Mouse (Mus musculus) fat pad, adult 2 months (tissue): ENCODE results near the gene E4f1.

Experiments used
- DNase-seq: peaks from one replicate; pipeline ENCODE4 v3.0.0-alpha.2; 2011; ENCODE audit warnings: low read depth, low spot score; ENCODE audit errors: extremely low read depth

Gene E4f1

DNA sequence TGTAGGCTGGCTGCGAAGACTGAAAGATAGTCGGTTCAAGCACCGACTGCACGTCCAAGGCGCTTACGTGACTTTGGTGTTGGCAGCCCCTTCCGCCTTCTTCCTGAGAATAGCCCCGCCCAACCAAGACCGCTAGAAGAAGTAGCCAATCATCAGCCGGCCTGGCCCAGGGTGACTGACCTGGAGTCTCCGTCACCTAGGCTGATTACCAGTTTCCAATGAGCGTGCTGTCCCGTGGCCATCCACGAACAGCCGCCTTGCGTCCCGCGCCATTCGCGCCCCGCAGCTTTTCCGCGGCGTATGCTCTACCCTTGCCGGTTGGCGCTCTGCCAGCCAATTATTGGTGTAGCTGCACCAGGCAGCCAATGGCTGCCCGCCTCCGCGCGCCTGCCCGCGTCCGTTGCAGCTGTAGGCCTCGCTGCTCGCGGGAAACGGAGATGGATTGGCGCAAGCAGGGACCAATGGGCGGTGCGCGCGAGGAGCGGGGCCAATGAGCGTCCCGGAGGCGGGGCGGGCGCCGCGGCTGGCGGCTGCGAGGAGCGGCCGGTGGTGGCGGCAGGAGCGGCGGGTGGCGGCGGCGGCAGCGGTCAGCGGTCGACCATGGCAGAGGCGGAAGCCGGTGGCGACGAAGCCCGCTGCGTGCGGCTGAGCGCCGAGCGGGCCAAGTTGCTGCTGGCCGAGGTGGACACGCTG lies at the start of gene E4f1, which contains the start of gene Pgp:
Gene E4f1, minus strand, starts transcription at position 404 of the 693 bp plus-strand sequence.
Gene Pgp, plus strand, starts transcription at position 483 of the 693 bp plus-strand sequence.
- DNase-seq: peak; percentile 72

DNA sequence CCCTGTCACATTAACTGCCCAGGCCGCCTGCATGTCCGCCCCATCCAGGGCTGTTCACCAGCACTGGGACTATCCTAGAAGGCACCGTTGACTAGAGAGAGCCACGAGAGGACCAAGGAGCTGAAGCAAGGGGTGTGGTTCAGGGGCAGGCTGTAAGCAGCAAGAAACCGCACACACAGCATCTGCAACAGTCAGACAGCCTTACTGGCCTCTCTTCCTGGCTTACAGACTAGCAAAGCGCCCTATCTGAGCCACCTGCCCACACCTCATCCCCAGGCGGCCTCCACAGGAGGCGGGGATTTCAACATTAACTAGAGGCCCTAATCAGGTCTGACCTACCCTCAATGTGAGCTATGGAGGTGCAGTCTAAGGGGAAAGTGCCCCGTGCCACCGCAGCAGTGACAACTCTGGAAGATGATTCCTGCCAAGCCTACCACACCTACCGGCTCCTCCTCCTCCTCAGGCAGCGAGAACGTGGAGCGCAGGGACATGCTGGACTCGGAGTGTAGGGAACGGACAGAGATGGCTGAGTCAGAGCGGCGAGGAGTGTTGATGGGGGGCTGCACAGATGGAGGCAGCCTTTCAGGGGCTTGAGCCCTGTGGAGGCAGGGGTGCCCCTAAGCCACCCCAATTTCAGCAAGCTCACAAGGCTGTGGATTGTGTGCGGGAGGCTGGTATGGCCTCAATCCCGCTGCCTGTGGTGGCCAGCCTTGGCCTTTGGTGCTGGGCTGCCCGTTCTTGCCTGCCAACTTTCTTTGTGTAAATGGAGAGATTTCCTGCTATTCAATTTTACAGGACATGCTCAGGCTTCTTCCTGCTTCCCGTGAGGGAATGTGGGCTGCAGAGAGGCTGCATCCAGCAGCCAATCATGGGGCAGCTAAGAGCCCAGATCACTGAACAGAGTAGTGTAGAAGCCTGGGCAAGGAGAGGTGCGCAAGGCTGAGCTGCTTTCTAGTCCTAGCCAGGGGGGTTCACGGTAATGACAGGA lies 44.5 kb upstream of the E4f1 start:
- no peak for DNase-seq

DNA sequence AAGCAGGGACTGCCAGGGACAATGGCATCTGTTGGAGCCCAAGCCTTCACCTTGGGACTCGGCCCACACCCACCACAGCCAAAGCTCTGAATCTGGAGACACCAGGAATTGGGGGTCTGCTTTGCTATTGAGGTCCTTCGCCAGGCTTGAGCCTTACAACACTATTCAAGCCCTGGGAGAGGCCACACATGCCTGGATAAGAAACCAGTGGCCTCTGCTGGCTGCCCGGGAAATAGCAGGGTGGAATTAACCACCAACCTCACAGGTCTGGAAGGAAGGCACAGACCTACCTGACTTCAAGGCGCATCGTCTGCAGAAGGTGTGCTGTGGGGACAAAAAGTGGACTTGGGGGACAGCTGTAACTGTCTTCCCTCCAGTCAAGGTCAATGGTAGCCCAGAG lies 43.5 kb upstream of the E4f1 start:
- no peak for DNase-seq

DNA sequence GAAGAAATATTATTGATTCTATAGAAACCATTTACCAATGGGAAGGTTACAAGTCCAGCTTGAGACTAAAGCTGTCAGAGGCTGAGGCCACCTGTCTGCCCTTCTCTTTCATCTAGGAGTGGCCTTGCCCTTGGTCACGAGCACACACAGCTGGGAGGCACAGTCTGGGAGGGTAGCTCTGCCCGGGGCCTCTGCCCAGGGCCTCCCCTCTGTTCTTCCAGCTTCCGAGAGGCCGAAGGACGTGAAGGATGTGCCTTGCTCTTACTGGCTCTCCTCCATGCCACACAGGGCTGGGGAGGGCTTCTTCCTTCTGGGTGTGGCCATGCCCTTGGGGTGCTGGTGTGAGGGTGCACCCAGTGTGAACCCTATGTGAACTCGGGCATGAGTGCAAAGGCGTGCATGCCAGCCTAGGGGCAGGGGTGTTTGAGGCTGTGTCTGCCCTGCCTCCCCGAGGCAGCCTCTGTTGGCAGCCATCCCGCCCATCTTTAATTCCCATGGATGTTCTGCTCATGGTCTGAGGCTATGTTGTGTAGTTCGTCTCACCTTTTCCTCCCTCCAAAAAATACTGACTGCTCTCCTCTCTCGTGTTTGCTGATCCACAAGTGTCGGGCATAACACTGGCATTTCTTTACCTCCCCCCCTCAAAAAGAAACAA lies 37.8 kb upstream of the E4f1 start:
- DNase-seq: no peak

DNA sequence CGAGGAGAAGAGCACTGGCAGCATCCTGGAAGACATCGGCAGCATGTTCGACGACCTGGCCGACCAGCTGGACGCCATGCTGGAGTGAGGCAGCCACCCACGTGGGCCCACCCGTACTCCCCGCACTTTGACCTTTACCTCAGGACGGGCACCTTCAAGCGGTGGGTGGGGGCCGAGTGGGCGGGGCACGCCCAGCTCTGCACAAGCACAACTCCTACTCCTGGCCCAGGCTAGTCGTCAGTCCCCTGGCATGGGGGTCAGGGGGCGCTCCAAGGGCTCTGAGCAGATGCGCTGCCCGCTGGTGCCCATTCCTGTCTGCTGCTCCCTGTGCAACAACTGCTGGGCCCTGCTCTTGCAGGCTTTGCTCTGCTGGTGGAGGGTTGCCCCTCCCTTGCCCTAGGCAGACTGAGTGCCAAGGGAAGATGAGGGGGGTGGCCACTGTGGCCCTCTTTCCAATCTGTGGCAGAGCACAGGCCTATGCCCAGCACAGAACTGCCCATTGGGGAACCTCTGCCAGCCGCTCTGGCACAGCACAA lies 37.1 kb upstream of the E4f1 start:
- no peak for DNase-seq

DNA sequence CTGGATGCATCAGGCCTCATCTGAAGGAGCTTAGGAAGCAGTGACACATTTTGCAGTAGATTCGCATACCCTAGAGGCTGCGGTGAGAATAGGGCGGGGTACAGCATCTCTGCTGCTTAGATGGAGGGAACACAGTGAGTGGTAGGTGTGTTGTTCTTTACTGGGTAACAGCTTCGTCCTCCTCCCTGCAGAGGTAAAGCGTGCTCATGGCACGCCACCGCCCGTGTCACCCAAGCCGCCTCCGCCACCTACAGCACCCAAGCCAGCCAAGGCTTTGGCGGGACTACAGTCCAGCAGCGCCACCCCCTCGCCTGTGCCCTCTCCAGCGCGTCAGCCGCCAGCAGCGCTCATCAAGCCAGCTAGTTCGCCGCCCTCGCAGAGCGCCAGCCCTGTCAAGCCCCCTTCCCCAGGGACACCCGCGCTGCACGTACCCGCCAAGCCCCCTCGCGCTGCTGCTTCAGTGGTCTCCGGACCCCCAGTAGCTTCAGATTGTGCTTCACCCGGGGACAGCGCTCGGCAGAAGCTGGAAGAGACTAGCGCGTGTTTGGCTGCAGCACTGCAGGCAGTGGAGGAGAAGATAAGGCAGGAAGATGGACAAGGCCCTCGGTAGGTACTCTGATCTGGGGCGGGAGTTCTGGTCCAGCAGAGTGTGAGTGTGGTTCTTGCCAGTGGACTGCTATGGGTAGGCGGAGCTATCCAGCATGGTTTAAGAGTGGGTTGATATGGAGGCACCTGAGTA lies 36.4 kb upstream of the E4f1 start:
- no peak for DNase-seq

DNA sequence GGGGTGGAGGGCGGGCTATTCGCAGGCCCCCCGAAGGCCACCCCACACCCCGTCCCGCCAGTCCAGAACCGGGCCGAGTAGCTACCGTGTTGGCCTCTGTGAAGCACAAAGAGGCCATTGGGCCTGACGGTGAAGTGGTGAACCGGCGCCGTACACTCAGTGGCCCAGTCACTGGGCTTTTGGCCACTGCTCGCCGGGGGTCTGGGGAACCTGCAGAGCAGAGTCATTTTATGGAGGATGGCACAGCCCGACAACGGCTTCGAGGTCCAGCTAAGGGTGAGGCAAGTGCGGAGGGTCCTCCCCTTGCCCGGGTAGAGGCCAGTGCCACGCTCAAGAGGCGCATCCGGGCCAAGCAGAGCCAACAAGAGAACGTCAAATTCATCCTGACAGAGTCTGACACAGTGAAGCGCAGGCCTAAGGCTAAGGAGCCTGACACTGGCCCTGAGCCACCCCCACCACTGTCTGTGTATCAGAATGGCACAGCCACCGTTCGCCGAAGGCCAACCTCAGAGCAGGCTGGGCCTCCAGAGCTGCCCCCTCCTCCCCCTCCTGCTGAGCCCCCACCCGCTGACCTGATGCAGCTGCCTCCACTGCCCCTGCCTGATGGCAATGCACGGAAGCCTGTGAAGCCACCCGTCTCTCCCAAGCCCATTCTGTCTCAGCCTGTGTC lies 35.3 kb upstream of the E4f1 start:
- no peak for DNase-seq

DNA sequence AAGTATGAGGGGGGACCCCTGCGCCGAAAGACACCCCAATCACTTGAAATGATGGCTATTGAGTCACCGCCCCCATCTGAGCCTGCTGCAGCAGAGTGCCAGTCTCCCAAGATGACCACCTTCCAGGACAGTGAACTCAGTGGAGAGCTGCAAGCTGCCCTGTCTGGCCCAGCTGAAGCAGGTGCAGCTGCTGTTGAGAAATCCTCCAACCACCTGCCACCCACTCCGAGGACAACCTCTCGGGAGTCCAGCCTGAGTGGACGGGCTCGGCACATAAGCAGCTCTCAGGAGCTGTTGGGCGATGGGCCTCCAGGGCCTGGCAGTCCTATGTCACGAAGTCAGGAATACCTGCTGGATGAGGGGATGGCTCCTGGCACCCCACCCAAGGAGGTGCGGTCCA lies 34.0 kb upstream of the E4f1 start:
- DNase-seq: no peak

DNA sequence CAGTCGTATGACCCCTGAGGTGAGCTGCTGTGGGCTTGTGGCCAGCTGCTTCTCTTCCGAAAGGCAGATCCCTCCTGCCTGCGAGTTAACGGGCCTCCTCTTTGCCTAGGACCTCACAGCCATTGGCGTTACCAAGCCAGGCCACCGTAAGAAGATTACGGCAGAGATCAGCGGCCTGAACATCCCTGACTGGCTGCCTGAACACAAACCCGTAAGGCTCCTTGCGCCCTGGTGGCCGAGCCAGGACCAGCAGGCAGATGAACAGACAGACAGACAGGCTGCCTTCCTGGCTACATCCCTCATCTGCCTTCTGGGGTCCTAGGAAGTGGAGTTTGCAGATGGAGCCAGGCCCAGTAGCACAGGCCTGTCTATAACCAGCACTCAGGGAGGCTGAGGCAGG lies 32.1 kb upstream of the E4f1 start:
- DNase-seq: no peak

DNA sequence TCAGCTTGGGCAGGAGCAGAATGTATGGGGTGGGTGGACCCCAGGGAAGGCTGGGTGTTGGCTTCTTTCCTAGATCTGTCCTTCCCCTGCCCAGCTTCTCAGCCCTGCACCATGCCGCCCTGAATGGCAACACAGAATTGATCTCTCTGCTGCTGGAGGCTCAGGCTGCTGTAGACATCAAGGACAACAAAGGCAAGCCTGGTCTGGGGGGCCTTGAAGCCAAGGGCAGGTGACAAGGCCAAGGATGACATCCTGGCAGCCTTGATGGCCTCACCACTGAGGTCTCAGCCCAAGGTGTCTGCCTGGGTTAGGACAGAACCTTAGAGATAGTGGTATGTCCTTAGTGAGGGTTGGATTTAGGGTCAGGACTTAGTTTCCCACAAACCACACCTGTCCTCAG lies 25.9 kb upstream of the E4f1 start:
- no peak for DNase-seq

DNA sequence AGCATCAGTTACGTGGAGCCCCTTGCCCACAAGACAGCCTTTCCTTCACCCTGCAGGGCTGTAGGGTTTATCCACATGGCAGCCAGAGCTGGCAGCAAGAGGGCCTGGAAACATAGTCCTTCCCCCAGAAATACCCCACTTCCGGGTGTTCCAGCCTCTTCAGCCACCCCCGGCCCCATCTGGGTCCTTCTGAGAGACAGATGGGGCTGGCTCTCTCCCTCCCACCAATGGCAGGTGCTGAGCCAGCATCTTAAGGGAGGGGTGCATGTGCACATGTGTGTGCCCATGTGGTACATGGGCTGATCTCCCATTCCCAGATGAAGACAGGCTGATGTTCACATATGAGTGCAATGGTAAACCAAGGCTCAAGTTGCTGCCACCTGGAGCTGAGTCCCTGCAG lies 25.3 kb upstream of the E4f1 start:
- no peak for DNase-seq

DNA sequence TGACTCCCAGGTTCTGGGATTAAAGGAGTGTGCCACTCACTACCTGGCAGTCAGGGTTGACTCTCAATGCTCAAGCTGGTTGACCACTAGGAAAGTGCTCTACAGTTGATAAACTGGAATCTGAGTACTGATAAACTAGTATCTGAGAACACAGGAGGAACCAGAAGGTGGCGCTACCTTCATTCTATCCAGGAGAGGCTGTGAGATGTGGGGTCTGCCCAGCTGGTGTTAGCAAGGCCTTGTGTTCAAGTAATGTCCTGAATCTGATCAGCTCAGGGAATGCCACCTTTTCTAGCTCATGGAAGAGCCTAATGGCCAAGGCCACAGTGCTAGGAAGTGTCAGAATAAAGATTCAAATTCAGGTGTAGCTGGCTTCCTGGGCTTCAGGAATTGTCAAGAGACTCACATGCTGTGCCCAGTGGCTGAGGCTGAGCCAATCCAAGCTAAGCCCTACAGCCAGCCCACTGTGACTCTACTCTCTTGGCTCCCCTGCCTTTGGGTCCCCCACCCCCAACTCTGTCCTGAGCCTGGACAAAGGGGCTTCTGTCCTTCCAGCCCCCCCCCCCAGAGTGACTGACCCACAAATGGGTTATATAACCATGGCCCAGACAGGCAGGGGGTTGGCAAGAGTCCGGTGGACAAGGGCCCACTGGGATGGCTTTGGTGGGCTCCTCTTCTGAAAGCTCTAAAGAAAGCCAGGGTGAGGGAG lies 24.7 kb upstream of the E4f1 start:
- DNase-seq: no peak

DNA sequence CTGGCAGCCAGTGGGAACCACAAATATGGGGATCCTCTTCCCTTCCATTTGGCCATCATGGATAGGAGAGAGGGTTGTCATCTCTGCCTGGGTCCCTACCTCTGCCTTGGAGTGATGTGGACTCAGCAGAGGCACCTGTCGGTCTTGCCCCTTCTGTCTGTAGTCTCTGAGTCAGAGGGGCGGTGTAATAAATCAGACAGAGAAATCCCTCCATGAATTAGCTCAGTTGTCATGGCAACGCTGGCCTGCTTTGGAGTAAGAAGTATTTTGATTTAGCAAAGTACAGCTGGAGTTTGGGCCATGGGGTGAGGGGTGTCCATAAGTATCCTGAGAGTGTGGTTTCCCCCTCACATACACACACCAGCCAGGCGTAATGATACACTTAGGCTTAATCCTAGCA lies 20.3 kb upstream of the E4f1 start:
- no peak for DNase-seq

DNA sequence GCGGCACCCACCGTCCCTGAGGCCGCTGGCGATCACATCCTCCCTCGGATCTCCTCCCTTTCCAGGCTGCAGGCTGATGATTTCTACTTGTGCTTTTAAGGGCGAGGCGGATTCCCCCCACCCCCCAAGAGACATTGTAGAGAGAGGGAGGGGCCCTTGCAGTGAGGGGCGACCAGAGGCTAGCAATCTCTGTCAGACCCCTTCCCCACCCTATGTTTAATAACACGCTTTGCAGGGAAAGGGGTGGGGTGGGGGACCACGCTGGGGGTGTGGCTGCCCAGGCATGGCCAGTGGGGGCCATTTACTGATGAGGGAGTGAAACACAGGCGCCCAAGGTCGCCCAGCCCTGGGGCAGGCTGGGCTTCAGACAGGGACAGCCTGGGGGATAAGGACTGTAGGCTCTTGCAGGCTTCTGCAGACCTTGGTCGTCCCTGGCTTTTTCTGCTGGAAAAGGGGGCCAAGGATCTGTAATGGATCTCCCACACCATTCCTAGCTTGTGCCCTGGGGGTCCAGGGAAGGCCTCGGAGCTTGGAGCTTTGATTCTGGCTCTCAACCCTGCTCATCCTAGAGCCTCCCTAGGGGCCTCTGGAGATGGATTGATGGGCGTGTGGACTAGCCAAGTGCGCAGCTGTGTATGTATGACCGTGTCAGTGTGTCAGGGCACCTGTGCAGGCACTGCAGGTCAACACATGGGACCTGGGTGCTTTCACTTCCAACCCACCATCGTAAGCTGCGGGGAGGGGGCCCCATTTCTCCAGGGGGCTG lies 19.3 kb upstream of the E4f1 start:
- DNase-seq: no peak

DNA sequence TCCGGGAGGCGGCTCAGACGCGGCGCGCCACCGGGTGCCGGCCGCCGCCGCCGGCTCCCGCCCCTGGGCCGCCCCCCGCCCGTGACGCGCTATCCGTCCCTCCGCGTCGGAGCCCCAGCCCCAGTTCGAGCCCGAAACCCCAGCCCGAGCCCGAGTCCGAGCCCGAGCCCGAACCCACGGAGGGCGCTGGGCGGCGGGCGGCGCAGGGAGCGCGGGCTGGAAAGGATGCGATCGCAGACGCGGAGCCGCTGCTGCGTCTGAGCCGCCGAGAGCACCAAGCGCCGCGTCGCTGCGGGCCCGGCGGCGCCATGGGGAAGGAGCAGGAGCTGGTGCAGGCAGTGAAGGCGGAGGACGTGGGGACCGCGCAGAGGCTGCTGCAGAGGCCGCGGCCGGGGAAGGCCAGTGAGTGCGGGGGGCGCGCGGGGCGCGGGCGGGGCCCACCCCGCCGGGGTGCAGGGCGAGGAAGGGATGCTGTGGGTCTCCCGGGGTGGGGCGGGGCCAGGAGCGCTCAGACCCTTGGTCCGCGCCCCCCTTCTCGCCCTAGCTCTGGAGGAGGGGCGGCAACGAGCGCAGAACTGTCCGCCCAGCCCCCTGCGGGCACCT lies 18.6 kb upstream of the E4f1 start:
- no peak for DNase-seq

DNA sequence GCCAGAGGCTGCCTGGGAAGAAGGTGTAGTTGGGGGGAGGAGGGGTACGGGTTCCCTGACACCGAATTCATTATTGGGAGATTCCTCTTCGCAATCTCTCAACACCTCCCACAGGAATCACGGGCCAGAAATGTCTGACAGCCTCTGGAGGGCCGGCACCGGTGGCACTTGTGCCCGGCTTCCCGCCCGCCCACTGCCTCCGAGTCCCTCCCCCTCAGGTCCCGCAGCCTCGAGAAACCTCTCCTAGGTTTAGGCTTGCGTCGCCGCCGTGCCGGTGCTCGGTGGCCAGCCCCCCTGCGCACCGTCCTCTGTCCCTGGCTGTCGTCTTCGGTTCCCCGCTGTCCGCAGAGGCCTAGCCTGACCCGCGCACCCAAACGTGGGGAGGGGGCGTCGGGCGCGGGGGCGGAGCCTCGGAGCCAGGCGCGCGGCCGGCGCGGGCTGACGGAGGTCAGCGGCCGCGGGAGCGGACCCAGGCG lies 18.1 kb upstream of the E4f1 start, which contains the start of gene Caskin1:
Gene Caskin1, plus strand, starts transcription at position 416 of the 476 bp plus-strand sequence.
- DNase-seq: no peak

DNA sequence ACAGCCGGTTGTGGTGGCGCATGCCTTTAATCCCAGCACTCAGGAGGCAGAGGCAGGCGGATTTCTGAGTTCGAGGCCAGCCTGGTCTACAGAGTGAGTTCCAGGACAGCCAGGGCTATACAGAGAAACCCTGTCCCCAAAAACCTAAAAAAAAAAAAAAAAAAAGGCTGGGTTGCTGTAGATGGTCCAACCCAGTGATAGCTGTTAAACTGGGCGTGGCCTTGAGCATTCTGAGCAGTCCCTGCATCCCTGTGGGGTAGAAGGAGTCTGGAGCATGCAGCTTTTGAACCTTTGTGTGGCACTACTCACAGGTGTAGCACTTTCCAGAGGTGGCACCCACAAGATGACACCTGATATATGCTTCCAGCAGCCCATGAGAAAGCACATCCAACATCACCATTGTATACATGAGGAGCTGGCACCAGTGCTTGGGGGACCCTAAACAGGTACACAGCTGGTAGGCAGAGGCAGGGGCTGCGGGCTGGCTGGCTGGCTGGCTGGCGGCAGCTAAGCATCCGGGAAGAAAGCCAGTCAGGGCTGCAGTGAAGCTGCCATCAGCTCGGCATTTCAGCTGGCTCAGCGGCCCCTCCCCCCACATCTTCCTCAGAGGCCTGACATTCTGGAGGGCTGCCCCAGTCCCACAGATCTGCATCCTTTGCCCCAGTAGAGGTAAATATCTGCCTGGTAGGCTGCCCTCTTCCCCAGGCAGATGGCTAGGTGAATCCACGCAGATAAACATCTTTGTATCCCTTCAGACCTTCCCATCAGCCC lies 15.2 kb upstream of the E4f1 start:
- no peak for DNase-seq
